Mouse (Mus musculus): ENCODE data around the gene Cherp. TPM values are rescaled to one million over a fixed set of nuclear protein-coding genes. Genes with fewer than 3 reads are reported as not detected.
A peak's percentile ranks its signal among the peaks of the same experiment; 100 is the strongest.

Cherp gene
- total RNA-seq, 1 experiment from 2014 or later, result 11.8 TPM

DNA sequence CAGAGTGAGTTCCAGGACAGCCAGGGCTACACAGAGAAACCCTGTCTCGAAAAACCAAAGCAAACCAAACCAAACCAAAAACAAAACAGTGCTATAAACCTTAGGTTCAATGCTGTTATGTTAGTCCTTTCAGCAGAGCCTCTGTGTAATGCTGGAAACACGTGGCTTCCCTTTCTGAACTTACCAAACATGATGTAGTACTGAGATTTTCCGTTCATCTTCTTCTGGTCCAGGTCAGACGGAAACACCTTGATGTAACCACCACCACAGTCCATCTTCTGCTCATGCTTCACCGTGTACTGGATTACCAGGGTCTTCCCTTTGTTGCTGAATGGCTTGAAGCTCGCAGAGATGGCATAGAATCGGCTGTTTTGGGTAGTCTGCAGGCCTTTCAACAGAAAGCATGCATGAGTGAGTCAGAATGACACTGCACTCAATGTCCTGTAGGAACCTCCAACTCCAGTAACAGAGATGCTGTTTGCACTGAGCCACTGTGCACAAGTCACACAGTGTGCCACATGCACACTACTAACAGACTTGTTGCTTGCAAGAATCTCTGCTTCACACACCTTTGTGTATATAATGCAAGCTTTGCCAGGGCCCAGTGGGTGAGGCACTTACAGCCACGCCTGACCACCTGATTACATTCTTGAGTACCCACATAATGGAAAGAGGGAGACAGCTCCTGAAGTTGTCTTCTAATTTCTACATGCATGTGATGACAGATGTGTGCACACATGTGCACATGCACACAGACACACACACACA lies 36.6 kb downstream of the Cherp start:
- no peak for ATAC-seq (replicated peaks in 1 of 2; ENCODE audit: insufficient read depth in 1 of 2, low FRiP score in 2 of 2, low TSS enrichment in 1 of 2, low read depth in 1 of 2, poor library complexity in 2 of 2, severe bottlenecking in 2 of 2)

GRCm38 (mm10) chr8:72434952-72435351 lies 40.1 kb downstream of the Cherp start:
- no peak for ATAC-seq (replicated peaks in 1 of 2; ENCODE audit: insufficient read depth in 1 of 2, low FRiP score in 2 of 2, low TSS enrichment in 1 of 2, low read depth in 1 of 2, poor library complexity in 2 of 2, severe bottlenecking in 2 of 2)

DNA sequence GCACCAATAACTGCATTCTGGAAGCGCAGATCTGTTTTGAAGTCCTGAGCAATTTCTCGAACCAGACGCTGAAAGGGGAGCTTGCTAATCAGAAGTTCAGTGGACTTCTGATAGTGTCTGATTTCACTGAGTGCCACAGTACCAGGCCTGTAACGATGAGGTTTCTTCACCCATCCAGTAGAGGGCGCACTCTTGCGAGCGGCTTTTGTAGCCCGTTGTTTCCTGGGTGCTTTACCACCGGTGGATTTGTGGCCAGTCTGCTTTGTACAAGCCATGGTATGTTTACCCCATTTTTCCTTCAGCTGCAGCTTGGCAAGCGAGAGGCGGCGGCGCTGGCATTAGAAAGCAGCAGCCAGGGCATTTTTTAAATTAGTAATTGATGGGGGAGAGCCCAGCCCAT lies 45.4 kb downstream of the Cherp start:
- no peak for ATAC-seq (replicated peaks in 1 of 2; ENCODE audit: insufficient read depth in 1 of 2, low FRiP score in 2 of 2, low TSS enrichment in 1 of 2, low read depth in 1 of 2, poor library complexity in 2 of 2, severe bottlenecking in 2 of 2)

DNA sequence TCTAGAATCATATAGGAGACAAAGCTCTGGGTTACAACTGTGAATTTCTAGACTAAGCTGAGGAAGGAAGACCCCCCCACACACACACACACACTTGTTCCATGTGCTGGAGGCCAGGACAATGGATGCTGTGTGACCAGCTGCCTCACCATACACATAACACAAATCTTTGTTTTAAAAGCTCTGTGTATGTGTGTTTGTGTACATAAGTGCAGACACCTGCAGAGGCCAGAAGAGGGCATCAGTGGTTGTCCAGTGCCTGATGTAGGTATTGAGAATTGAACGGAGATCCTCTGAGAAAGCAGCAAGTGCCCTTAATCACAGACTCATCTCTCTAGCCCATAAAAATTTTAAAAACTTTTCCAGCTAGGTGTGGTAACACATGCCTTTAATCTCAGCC lies 52.1 kb downstream of the Cherp start:
- no peak for ATAC-seq (replicated peaks in 1 of 2; ENCODE audit: insufficient read depth in 1 of 2, low FRiP score in 2 of 2, low TSS enrichment in 1 of 2, low read depth in 1 of 2, poor library complexity in 2 of 2, severe bottlenecking in 2 of 2)

DNA sequence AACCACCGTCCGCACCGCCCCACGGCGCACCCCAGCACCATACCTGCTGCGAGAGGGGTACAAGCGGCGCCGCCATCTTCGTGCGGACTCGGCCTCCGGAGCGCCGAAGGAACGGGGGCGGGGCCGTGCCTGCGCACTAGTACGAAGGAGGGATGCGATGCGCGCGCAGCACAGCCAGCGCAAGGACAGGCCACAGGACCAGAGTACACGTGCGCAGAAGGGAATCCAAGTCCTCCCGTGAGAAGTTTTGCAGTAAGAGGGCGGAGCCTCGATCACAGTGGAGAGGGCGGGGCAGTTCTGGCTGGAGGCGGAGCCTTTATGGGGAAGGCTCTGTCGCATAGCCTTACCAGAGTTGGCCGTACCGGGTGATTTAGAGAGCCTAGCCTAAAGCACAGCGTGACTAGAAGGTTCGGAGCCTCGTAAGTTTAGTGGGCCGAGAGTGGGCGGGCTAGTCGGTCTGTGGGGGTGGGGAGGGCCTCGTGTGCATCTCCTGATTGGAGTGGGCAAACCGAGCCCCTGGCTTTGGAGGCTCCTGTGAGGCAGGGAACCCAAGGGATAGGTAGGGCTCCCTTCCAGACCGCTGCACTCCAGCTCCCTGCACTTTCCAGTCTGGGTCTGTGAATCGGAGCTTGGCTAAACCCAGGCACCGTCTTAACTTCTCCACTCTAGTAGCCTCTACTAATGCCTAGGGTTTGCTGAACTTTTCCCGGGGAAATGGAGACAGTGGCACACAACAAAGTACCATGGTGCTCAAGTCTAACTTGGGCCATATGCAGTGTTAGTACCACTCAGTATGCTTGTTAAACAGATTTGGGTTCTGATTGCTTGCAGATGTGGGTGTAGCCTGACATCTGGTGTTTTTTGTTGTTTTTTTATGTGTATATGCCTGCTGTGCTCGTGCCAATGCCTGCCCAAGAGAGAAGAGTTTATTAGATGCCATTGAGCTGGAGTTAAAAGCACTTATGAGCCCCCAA lies 53.4 kb downstream of the Cherp start, which contains the start of gene Eps15l1:
TSS of gene Eps15l1 (minus strand) at position 99 of the 974 bp plus-strand sequence.
- peak; percentile 95 to 97 for ATAC-seq (replicated peaks in 1 of 2; ENCODE audit: insufficient read depth in 1 of 2, low FRiP score in 2 of 2, low TSS enrichment in 1 of 2, low read depth in 1 of 2, poor library complexity in 2 of 2, severe bottlenecking in 2 of 2)

DNA sequence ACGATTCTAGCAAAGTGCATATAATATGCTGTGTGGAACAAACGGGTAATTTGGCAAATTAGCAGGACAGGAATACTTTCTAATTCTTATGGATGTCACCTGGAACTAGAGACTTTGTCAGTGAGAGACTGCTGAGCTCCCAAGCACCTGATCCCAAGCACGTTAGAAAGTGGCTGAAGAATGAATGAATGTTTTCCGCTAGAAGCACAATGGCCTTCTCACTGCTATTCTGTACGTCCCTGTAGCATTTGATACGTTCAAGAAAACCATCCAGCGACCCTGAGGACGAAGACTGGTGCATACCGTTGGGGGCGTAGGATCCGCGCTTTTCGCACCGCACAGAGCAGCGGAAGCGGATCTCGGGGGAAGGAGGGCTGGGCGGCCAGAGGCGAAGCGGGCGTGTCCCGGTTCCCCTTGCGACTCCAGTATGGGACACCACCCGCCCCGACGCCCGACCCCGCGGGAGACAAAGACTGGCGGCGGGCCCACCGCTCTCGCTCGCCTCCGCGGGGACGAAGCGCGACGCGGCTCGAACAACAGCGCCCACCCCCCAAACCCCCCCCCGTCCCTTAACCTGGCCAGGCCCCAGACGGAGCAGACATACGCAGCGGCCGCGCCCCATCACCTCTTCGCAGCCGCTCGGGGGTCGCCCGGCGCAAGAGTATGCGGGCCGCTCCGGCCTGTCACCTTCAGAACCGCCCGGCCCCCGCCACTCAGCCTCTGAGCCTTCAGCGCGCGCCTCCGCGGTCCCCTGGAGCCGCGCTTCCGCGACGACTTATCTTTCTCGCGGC lies 54.3 kb downstream of the Cherp start:
- ATAC-seq (replicated peaks in 1 of 2; ENCODE audit: insufficient read depth in 1 of 2, low FRiP score in 2 of 2, low TSS enrichment in 1 of 2, low read depth in 1 of 2, poor library complexity in 2 of 2, severe bottlenecking in 2 of 2), result peak in 1 of 2 experiments; percentile 43; a peak in 2 of 4 replicates

DNA sequence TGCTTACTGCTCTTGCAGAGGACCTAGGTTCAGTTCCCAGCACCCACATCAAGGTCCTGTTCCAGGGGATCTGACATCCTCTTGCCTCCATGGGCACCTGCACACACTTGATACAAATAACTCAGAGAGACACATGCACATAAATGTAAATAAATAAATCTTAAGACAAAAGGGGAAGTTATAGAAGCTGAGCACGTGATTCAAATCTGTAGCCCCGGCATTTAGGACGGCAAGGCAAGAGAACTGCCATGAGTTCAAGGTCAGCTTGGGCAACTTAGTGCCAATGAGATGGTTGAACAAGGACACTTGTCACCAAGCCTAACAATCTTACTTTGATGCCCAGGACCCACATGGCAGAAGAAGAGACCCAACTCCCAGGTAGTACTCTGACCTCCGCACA lies 57.0 kb downstream of the Cherp start:
- no peak for ATAC-seq (replicated peaks in 1 of 2; ENCODE audit: insufficient read depth in 1 of 2, low FRiP score in 2 of 2, low TSS enrichment in 1 of 2, low read depth in 1 of 2, poor library complexity in 2 of 2, severe bottlenecking in 2 of 2)

- no peak for ATAC-seq (replicated peaks in 1 of 2; ENCODE audit: insufficient read depth in 1 of 2, low FRiP score in 2 of 2, low TSS enrichment in 1 of 2, low read depth in 1 of 2, poor library complexity in 2 of 2, severe bottlenecking in 2 of 2)
These were observed 59.8 kb downstream of the Cherp start for GRCm38 (mm10) chr8:72415252-72415651.

DNA sequence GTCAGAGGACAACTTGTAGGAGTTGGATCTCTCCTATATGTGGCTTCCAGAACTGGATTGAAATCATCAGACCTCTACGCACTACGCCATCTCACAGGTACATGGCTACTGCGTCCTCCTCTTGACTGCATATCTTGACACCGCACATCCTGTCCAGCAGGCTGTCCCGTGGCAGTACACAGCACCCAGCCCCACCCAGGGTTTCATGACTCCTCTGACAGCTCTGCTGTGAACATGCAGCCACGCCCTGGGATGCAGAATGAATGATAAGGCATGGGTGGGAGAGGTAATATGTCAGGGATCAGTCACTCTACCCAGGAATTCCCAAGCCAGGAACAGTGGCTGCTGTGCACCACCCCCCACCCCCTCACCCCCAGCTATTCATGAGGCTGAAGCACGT lies 61.2 kb downstream of the Cherp start:
- ATAC-seq (replicated peaks in 1 of 2; ENCODE audit: insufficient read depth in 1 of 2, low FRiP score in 2 of 2, low TSS enrichment in 1 of 2, low read depth in 1 of 2, poor library complexity in 2 of 2, severe bottlenecking in 2 of 2), result no peak

Other genes with a start within 250 kb of the Cherp start
- gene Ap1m1, start 235.2 kb downstream of the Cherp start, total RNA-seq (2017), result 70.2 and 79.2 TPM in 2 replicates
- gene Gm10282, start 170.0 kb downstream of the Cherp start, total RNA-seq (2017), result 35.8 and 41.2 TPM in 2 replicates
- gene Klf2, start 156.2 kb downstream of the Cherp start, total RNA-seq (2017), result 9.4 and 17.1 TPM in 2 replicates
- 50.0 and 54.2 TPM in 2 replicates for gene Eps15l1, start 53.8 kb downstream of the Cherp start, total RNA-seq (2017)
- 4.0 and 4.6 TPM in 2 replicates for gene Calr3, start 31.4 kb downstream of the Cherp start, total RNA-seq (2017)
- gene 1700030K09Rik, start 31.3 kb downstream of the Cherp start, total RNA-seq (2017), result 6.4 and 9.3 TPM in 2 replicates
- 25.3 and 30.0 TPM in 2 replicates for gene Slc35e1, start 17.4 kb upstream of the Cherp start, total RNA-seq (2017)
- 9.4 and 10.5 TPM in 2 replicates for gene Med26, start 73.0 kb upstream of the Cherp start, total RNA-seq (2017)
- 57.9 and 91.8 TPM in 2 replicates for gene Smim7, start 95.9 kb upstream of the Cherp start, total RNA-seq (2017)
- gene Tmem38a, start 96.8 kb upstream of the Cherp start, total RNA-seq (2017), result 4.1 and 4.2 TPM in 2 replicates
- gene Nwd1, start 171.5 kb upstream of the Cherp start, total RNA-seq (2017), result 24.4 and 33.3 TPM in 2 replicates
- 110 and 127 TPM in 2 replicates for gene Sin3b, start 248.1 kb upstream of the Cherp start, total RNA-seq (2017)